Mouse (Mus musculus) gastrocnemius, adult 2 months (tissue): ENCODE measurements at regions not wholly inside any gene's neighbourhood (a gene's known extent, or its start where the extent isn't known, plus 50 kb on each side); places are given as distances from the start of the nearest gene placed in this dataset.

Experiments
- DNase-seq: peaks from one replicate; pipeline ENCODE4 v3.0.0; 2022
- H3K27ac ChIP-seq: fragments of 200-600 bp; 2 replicates; pipeline ENCODE4 v1.8.1; 2022; ENCODE audit warnings: mild to moderate bottlenecking
- H3K4me3 ChIP-seq: fragments of 200-600 bp; 2 replicates; pipeline ENCODE4 v1.8.1; 2022; ENCODE audit warnings: mild to moderate bottlenecking, moderate library complexity
- CTCF ChIP-seq: fragments of 200-600 bp; IDR thresholded peaks from 2 replicates; pipeline ENCODE4 v1.8.1; 2022; ENCODE audit warnings: antibody characterized with exemption, mild to moderate bottlenecking, moderate library complexity
- intact Hi-C: fragments of 180-260 bp; cut with DNase I; formaldehyde crosslinking; loops from one replicate; pipeline ENCODE4 v1.15.1; 2025

- DNase-seq = no peak
- intact Hi-C loops = no loop called here
- no peak overlapping the region for H3K4me3 ChIP-seq
- H3K27ac ChIP-seq = no peak overlapping the region
- no peak for TF ChIP-seq CTCF
Measured at GRCm38 (mm10) chr8:100796628-100797027, 1380.4 kb upstream of the Cdh8 start.

- intact Hi-C loops = no loop called here
- TF ChIP-seq CTCF = no peak
- H3K27ac ChIP-seq = no peak overlapping the region
- no peak for DNase-seq
- no peak overlapping the region for H3K4me3 ChIP-seq
Measured at GRCm38 (mm10) chr8:100793951-100794350, 1377.7 kb upstream of the Cdh8 start.

DNA sequence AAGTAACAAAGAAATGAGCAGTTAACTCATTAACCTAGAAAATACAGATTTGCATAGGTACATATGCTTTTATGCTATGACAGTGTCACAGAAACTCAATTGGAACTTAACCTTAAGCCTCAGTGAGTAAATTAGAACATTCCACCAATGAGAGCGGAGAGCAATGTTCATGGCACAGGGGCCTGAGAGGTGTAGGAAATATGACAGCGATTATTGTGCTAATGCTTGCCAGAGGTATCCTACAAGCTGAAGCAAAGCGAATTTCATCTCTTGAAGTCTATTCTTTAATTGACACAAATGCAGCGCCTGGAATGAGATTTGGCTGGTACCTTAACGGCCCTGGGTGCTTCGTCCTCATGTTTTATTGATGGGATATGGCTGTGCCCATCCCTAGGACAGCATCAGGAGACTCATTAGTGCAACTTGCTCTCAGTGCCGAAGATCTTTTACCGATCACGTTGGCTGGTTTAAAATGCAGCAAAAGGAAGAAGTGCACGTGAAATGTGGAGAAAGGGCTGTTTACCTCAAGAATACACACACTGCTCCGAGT, 1374.4 kb upstream of the Cdh8 start:
- no peak overlapping the region for H3K4me3 ChIP-seq
- intact Hi-C loops = no loop called here
- DNase-seq = no peak
- TF ChIP-seq CTCF = no peak
- H3K27ac ChIP-seq = no peak overlapping the region

DNA sequence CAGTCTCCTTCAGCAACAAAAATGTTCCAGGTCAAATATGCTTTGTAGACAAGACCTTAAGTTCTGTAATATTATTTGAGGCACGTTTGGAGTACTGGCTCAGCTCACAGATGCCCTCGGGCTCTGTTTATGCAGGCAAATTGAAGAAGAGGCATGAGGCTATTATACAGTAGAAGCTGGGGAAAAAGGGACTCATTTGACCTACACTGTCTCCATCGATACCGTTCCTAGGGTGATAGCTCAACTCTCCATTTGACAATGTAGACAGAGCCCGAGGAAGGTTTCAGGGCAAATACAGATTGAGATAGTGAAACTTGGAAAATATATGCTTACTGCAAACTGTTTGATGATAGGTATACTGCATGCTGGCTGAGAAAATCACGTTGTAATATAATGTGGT, 1371.9 kb upstream of the Cdh8 start:
- no peak for TF ChIP-seq CTCF
- Histone ChIP-seq H3K4me3 (no peak overlapping the region), H3K27ac (no peak overlapping the region)
- DNase-seq = no peak
- intact Hi-C loops = no loop called here

- H3K4me3 ChIP-seq = no peak overlapping the region
- peak; percentile 54 for TF ChIP-seq CTCF
- intact Hi-C loops = no loop called here
- no peak for DNase-seq
- no peak overlapping the region for H3K27ac ChIP-seq
Measured at GRCm38 (mm10) chr8:100772742-100773370, 1356.6 kb upstream of the Cdh8 start.

DNA sequence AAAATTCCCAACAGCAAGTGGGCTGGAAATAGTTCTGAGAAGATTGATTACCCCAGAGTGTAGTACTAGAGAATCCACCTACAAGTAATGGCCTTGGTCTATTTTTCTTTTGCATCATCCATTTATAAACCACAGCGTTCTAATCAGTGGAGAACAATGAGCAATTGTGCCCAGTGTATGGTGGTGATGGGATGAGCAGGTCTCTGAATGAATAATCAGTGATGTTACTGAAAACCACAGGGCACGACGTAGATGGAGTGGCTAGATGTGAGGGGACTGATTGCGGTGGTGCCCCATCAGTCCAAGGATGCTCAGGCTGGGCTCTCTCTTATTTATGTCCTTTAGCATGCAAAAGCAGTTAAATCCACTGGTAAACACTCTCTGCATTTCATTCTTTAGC, 1353.3 kb upstream of the Cdh8 start:
- intact Hi-C loops = no loop called here
- DNase-seq = no peak
- Histone ChIP-seq H3K4me3 (no peak overlapping the region), H3K27ac (no peak overlapping the region)
- TF ChIP-seq CTCF = no peak

GRCm38 (mm10) chr8:100733927-100734326, 1317.7 kb upstream of the Cdh8 start:
- TF ChIP-seq CTCF = no peak
- DNase-seq = no peak
- intact Hi-C loops = no loop called here
- H3K27ac ChIP-seq = no peak overlapping the region
- no peak overlapping the region for H3K4me3 ChIP-seq

GRCm38 (mm10) chr8:100702365-100702764, 1286.1 kb upstream of the Cdh8 start:
- no peak for DNase-seq
- TF ChIP-seq CTCF = no peak
- no peak overlapping the region for H3K27ac ChIP-seq

DNA sequence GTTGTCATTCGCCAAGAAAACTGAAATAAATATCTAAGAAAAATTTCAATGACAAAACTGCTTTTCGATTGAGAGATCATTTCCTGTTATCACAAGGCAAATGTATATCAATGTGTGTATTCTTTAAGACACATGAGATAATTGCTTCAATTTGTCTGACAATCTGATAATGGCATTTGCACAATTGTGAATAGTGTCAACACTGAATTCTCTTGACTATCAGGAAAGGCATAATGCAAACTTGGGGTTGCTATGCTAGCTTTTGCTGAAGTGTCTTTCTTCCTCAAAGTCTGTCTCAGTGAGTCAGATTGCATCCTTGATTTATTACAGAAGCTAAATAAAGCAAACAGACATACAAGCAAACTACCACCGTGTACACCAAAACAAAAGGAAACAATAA, 1278.8 kb upstream of the Cdh8 start:
- no peak for TF ChIP-seq CTCF
- no peak overlapping the region for H3K27ac ChIP-seq
- no peak overlapping the region for H3K4me3 ChIP-seq
- DNase-seq = no peak
- intact Hi-C loops = no loop called here

More at GRCm38 (mm10) chr8:100702365-100702764, 1286.1 kb upstream of the Cdh8 start:
- intact Hi-C loops = no loop called here
- no peak overlapping the region for H3K4me3 ChIP-seq

DNA sequence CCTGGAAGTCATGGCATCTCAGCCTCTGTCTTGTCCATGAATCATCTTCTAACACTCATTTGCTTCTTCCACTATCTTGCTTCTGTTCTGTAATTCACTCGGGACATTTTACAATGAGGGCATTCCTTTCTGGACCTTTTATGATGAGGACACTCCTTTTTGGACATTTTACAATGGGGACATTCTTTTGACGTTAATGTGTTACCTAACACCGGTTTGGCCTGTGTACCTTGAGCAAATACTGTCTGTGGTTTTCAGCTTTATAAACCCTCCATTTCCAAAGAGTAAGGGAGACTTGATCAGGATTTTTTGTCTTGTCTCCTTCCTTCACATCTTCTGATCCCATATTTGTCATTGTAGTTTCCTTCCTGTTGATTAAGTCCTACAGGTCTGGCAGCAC, 1262.3 kb upstream of the Cdh8 start:
- intact Hi-C loops = no loop called here
- Histone ChIP-seq H3K4me3 (no peak overlapping the region), H3K27ac (no peak overlapping the region)
- no peak for DNase-seq
- TF ChIP-seq CTCF = no peak
